Mouse (Mus musculus) intestine, embryonic 15.5 days (tissue): ENCODE data around the gene Nup210. TPM values are rescaled to one million over a fixed set of nuclear protein-coding genes. Genes with fewer than 3 reads are reported as not detected.

Source experiments
- ATAC-seq: fragments of 200-750 bp; cut with Nextera tagmentation; 2 replicates; pipeline ENCODE4 v1.8.0; 2017; ENCODE audit warnings: moderate TSS enrichment, moderate library complexity
- H3K27ac ChIP-seq: fragments of 300-500 bp; sonication (generic); 2 replicates; pipeline ENCODE4 v1.5.1; 2015; ENCODE audit warnings: mild to moderate bottlenecking, inconsistent platforms
- H3K27me3 ChIP-seq: fragments of 300-500 bp; sonication (generic); replicated peaks from 2 replicates; pipeline ENCODE4 v1.6.1; 2015; ENCODE audit warnings: inconsistent platforms
- H3K36me3 ChIP-seq: fragments of 300-500 bp; sonication (generic); 2 replicates; pipeline ENCODE4 v1.6.1; 2015; ENCODE audit warnings: inconsistent platforms
- H3K4me1 ChIP-seq: fragments of 300-500 bp; sonication (generic); replicated peaks from 2 replicates; pipeline ENCODE4 v1.6.1; 2015; ENCODE audit warnings: inconsistent platforms
- H3K4me2 ChIP-seq: fragments of 300-500 bp; sonication (generic); replicated peaks from 2 replicates; pipeline ENCODE4 v1.6.1; 2015; ENCODE audit warnings: mild to moderate bottlenecking, inconsistent platforms
- H3K4me3 ChIP-seq: fragments of 300-500 bp; sonication (generic); replicated peaks from 2 replicates; pipeline ENCODE4 v1.5.1; 2015; ENCODE audit warnings: inconsistent platforms
- H3K9ac ChIP-seq: fragments of 300-500 bp; sonication (generic); 2 replicates; pipeline ENCODE4 v1.6.1; 2015; ENCODE audit warnings: inconsistent platforms
- H3K9me3 ChIP-seq: fragments of 300-500 bp; sonication (generic); 2 replicates; pipeline ENCODE4 v1.6.1; 2016; ENCODE audit warnings: inconsistent platforms
- WGBS: fragments of 180-500 bp; shearing (Covaris S2); methylation state at CpG from one replicate; pipeline ENCODE4 v1.1.7; 2015; 5-methylcytosine and 5-hydroxymethylcytosine counted together
- polyA plus RNA-seq: library from polyadenylated mRNA; unstranded; fragments of >200 nt; fragmentation: Nextera tagmentation; extraction: Ambion mirVana; gene quantifications from 2 replicates; pipeline ENCODE4 v1.2.1, GENCODE M21; 2015

Gene Nup210
- polyA plus RNA-seq, 1 experiment from 2014 or later = 18.2 TPM

GRCm38 (mm10) chr6:90969341-90969871 lies 147.2 kb downstream of the Nup210 start:
- Histone ChIP-seq H3K4me3 (no peak overlapping the region), H3K4me2 (no peak overlapping the region), H3K27me3 (no peaks in the 10 kb centered on the region), H3K4me1 (0 out of 2 replicates have a peak, but pooled peaks cover 5% of the 10 kb centered on the region), H3K27ac (no peak overlapping the region), H3K9ac (no peak overlapping the region), H3K9me3 (no peaks in the 10 kb centered on the region), H3K36me3 (no peaks in the 10 kb centered on the region)
- no peak for ATAC-seq
- 37% methylated on average over 2 of the region's 2 CpGs for WGBS

Other genes with a start within 250 kb of the Nup210 start
- 8.7 and 11.6 TPM in 2 replicates for gene Iqsec1, start 128.1 kb downstream of the Nup210 start, polyA plus RNA-seq
- 8.7 and 10.4 TPM in 2 replicates for gene Hdac11, start 39.8 kb upstream of the Nup210 start, polyA plus RNA-seq
- 51.8 and 56.9 TPM in 2 replicates for gene Fbln2, start 95.6 kb upstream of the Nup210 start, polyA plus RNA-seq